Mouse (Mus musculus): ENCODE measurements at regions not wholly inside any gene's neighbourhood (a gene's known extent, or its start where the extent isn't known, plus 50 kb on each side); places are given as distances from the start of the nearest gene placed in this dataset.

DNA sequence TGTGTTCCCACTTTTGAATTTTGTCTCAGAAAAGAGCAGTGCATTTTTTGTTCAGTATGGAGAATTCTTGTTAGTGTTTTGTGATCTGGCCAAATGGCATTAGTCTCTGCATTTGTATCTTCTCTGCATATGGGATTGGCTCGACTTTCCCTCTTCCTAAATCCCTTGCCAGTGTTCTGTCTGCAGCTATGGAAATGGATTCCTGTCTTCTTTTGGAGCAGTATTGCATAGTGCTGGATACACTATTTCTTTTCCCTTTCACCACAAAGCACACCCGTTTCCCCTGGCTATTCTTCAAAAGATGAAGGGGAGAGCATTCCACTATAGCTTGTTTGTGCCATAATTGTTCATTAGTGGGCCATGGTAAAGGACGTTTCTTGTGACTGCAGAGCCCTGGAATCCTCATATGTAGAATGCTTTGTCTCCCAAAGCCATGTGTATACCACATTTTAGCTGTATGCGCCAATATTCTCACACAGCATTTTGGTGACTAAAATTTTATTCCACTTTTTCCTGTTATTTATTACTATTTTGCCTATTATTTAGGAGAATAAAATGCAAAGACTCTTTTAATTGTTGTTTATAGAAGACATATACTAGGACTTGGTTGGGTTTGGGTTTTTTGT, 197.8 kb downstream of the Hs3st1 start:
- 83% methylated on average over 4 of the region's 4 CpGs for WGBS

DNA sequence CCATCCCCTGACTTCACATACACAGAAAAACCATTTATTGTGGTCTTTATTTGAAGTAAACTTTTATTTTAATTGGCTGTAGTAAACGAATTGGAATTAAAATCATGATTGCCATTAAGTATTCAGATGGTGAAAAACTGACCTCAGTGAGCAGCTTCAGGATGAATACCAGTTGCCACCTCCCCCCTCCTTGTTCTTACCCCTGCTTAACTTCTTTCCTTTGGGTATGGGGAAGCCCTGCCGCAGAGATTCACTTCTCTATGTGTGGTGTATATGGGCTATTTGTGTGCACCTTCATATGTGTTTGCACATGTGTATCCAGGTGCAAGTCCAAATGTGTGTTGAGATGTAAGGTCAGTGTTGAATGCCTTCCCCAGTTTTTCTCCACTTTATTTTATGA, 218.2 kb downstream of the Hs3st1 start:
- Histone ChIP-seq H3K9me3 (ENCODE audit: control insufficient read depth, low read length) (no peaks in the 10 kb centered on the region), H3K9ac (ENCODE audit: low read length) (no peak overlapping the region), H3K4me1 (ENCODE audit: control insufficient read depth, insufficient read depth, low read length) (no peaks in the 10 kb centered on the region), H3K27ac (replicated peaks; ENCODE audit: low read depth, low read length) (no peak overlapping the region), H3K36me3 (ENCODE audit: control insufficient read depth, insufficient read depth, low read length) (no peaks in the 10 kb centered on the region), H3K4me2 (ENCODE audit: low read depth, severe bottlenecking) (no peak overlapping the region), H3K27me3 (ENCODE audit: control insufficient read depth, insufficient read depth, low read length) (no peaks in the 10 kb centered on the region), H3K4me3 (ENCODE audit: low read depth, low read length) (no peak overlapping the region)
- ATAC-seq (ENCODE audit: insufficient number of reproducible peaks, low FRiP score, low TSS enrichment, low read depth) = no peak
- no peak for DNase-seq (ENCODE audit: low spot score)
- WGBS = 81% methylated on average over 2 of the region's 2 CpGs

More for the DNA sequence above, 197.8 kb downstream of the Hs3st1 start:
- no peak for DNase-seq (ENCODE audit: low spot score)
- H3K9ac ChIP-seq (ENCODE audit: low read length) = no peak overlapping the region
- no peaks in the 10 kb centered on the region for H3K27me3 ChIP-seq (ENCODE audit: control insufficient read depth, insufficient read depth, low read length)
- H3K4me2 ChIP-seq (ENCODE audit: low read depth, severe bottlenecking) = no peak overlapping the region
- no peaks in the 10 kb centered on the region for H3K4me1 ChIP-seq (ENCODE audit: control insufficient read depth, insufficient read depth, low read length)
- no peak overlapping the region for H3K27ac ChIP-seq (replicated peaks; ENCODE audit: low read depth, low read length)
- H3K9me3 ChIP-seq (ENCODE audit: control insufficient read depth, low read length) = no peaks in the 10 kb centered on the region
- no peak for ATAC-seq (ENCODE audit: insufficient number of reproducible peaks, low FRiP score, low TSS enrichment, low read depth)
- H3K36me3 ChIP-seq (ENCODE audit: control insufficient read depth, insufficient read depth, low read length) = no peaks in the 10 kb centered on the region
- no peak overlapping the region for H3K4me3 ChIP-seq (ENCODE audit: low read depth, low read length)

GRCm38 (mm10) chr5:39536351-39536750, 218.9 kb downstream of the Hs3st1 start:
- no peaks in the 10 kb centered on the region for H3K36me3 ChIP-seq (ENCODE audit: control insufficient read depth, insufficient read depth, low read length)
- no peaks in the 10 kb centered on the region for H3K9me3 ChIP-seq (ENCODE audit: control insufficient read depth, low read length)
- no peaks in the 10 kb centered on the region for H3K4me1 ChIP-seq (ENCODE audit: control insufficient read depth, insufficient read depth, low read length)
- no peak overlapping the region for H3K4me3 ChIP-seq (ENCODE audit: low read depth, low read length)
- no peak for ATAC-seq (ENCODE audit: insufficient number of reproducible peaks, low FRiP score, low TSS enrichment, low read depth)
- WGBS = 42% methylated on average over 2 of the region's 2 CpGs
- no peaks in the 10 kb centered on the region for H3K27me3 ChIP-seq (ENCODE audit: control insufficient read depth, insufficient read depth, low read length)
- no peak for DNase-seq (ENCODE audit: low spot score)
- no peak overlapping the region for H3K27ac ChIP-seq (replicated peaks; ENCODE audit: low read depth, low read length)
- no peak overlapping the region for H3K9ac ChIP-seq (ENCODE audit: low read length)
- no peak overlapping the region for H3K4me2 ChIP-seq (ENCODE audit: low read depth, severe bottlenecking)

DNA sequence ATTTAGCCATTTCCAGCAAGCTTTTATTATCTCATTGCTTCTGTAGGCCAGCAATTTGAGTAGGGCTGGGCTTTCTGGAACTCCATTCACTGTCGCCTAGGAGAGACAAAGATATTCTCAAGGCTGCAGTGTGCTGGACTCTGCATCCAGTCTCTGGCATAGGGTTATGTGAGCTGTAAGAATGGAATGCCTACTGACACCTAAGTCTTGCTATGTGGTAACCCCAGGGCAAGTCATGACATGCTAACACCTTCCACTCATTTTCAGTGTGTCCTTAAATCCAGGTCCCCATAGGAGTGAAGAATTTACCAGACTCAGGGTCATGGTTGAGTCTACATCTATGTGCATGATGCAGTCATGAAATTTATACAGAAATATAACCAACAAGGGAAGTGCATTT, 245.0 kb downstream of the Hs3st1 start:
- WGBS = 95% methylated on average over 1 of the region's 1 CpGs
- Histone ChIP-seq H3K9me3 (ENCODE audit: control insufficient read depth, low read length) (no peaks in the 10 kb centered on the region), H3K27me3 (ENCODE audit: control insufficient read depth, insufficient read depth, low read length) (no peaks in the 10 kb centered on the region), H3K4me3 (ENCODE audit: low read depth, low read length) (no peak overlapping the region), H3K4me2 (ENCODE audit: low read depth, severe bottlenecking) (no peak overlapping the region), H3K9ac (ENCODE audit: low read length) (no peak overlapping the region), H3K36me3 (ENCODE audit: control insufficient read depth, insufficient read depth, low read length) (no peaks in the 10 kb centered on the region), H3K4me1 (ENCODE audit: control insufficient read depth, insufficient read depth, low read length) (no peaks in the 10 kb centered on the region), H3K27ac (replicated peaks; ENCODE audit: low read depth, low read length) (no peak overlapping the region)
- no peak for ATAC-seq (ENCODE audit: insufficient number of reproducible peaks, low FRiP score, low TSS enrichment, low read depth)
- DNase-seq (ENCODE audit: low spot score) = no peak

GRCm38 (mm10) chr5:39482756-39483155, 272.5 kb downstream of the Hs3st1 start:
- Histone ChIP-seq H3K27me3 (ENCODE audit: control insufficient read depth, insufficient read depth, low read length) (no peaks in the 10 kb centered on the region), H3K4me2 (ENCODE audit: low read depth, severe bottlenecking) (no peak overlapping the region), H3K9ac (ENCODE audit: low read length) (no peak overlapping the region), H3K4me1 (ENCODE audit: control insufficient read depth, insufficient read depth, low read length) (no peaks in the 10 kb centered on the region), H3K36me3 (ENCODE audit: control insufficient read depth, insufficient read depth, low read length) (no peaks in the 10 kb centered on the region), H3K27ac (replicated peaks; ENCODE audit: low read depth, low read length) (no peak overlapping the region), H3K4me3 (ENCODE audit: low read depth, low read length) (no peak overlapping the region), H3K9me3 (ENCODE audit: control insufficient read depth, low read length) (no peaks in the 10 kb centered on the region)
- ATAC-seq (ENCODE audit: insufficient number of reproducible peaks, low FRiP score, low TSS enrichment, low read depth) (no peak), DNase-seq (ENCODE audit: low spot score) (no peak)
- 54% methylated on average over 5 of the region's 5 CpGs for WGBS

- no peaks in the 10 kb centered on the region for H3K9me3 ChIP-seq (ENCODE audit: control insufficient read depth, low read length)
- ATAC-seq (ENCODE audit: insufficient number of reproducible peaks, low FRiP score, low TSS enrichment, low read depth) (no peak), DNase-seq (ENCODE audit: low spot score) (no peak)
- 81% methylated on average over 2 of the region's 2 CpGs for WGBS
- no peak overlapping the region for H3K9ac ChIP-seq (ENCODE audit: low read length)
- no peaks in the 10 kb centered on the region for H3K4me1 ChIP-seq (ENCODE audit: control insufficient read depth, insufficient read depth, low read length)
- no peak overlapping the region for H3K4me2 ChIP-seq (ENCODE audit: low read depth, severe bottlenecking)
- H3K4me3 ChIP-seq (ENCODE audit: low read depth, low read length) = no peak overlapping the region
- H3K27ac ChIP-seq (replicated peaks; ENCODE audit: low read depth, low read length) = no peak overlapping the region
- no peaks in the 10 kb centered on the region for H3K27me3 ChIP-seq (ENCODE audit: control insufficient read depth, insufficient read depth, low read length)
- H3K36me3 ChIP-seq (ENCODE audit: control insufficient read depth, insufficient read depth, low read length) = no peaks in the 10 kb centered on the region
Measured at GRCm38 (mm10) chr5:39458116-39458525, 297.2 kb downstream of the Hs3st1 start.

DNA sequence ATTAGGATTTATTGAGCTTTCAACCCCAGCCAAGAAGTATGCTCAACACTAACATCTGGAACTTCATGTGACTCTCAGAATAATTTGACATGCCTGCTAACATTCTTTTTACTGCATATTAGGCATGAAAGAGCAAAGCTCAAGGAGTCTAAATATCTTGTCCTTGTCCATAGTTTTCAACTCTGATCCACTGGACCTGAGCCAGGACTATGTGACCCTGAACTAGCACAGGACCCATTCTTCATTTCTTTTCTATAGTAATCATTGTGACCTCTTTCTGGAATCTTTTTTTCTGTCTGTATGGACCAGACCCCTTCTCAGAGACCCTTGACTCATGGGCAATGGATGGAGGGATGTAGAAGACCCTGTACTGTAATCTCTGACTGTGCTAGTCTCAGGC, 301.6 kb downstream of the Hs3st1 start:
- ATAC-seq (ENCODE audit: insufficient number of reproducible peaks, low FRiP score, low TSS enrichment, low read depth) = no peak
- Histone ChIP-seq H3K36me3 (ENCODE audit: control insufficient read depth, insufficient read depth, low read length) (no peaks in the 10 kb centered on the region), H3K27ac (replicated peaks; ENCODE audit: low read depth, low read length) (no peak overlapping the region), H3K4me2 (ENCODE audit: low read depth, severe bottlenecking) (no peak overlapping the region), H3K4me1 (ENCODE audit: control insufficient read depth, insufficient read depth, low read length) (no peaks in the 10 kb centered on the region), H3K4me3 (ENCODE audit: low read depth, low read length) (no peak overlapping the region), H3K9me3 (ENCODE audit: control insufficient read depth, low read length) (no peaks in the 10 kb centered on the region), H3K27me3 (ENCODE audit: control insufficient read depth, insufficient read depth, low read length) (no peaks in the 10 kb centered on the region), H3K9ac (ENCODE audit: low read length) (no peak overlapping the region)
- no peak for DNase-seq (ENCODE audit: low spot score)

GRCm38 (mm10) chr5:39440817-39441216, 314.5 kb downstream of the Hs3st1 start:
- Histone ChIP-seq H3K9ac (ENCODE audit: low read length) (no peak overlapping the region), H3K4me1 (ENCODE audit: control insufficient read depth, insufficient read depth, low read length) (no peaks in the 10 kb centered on the region), H3K4me3 (ENCODE audit: low read depth, low read length) (no peak overlapping the region), H3K27ac (replicated peaks; ENCODE audit: low read depth, low read length) (no peak overlapping the region), H3K9me3 (ENCODE audit: control insufficient read depth, low read length) (no peaks in the 10 kb centered on the region), H3K36me3 (ENCODE audit: control insufficient read depth, insufficient read depth, low read length) (no peaks in the 10 kb centered on the region), H3K4me2 (ENCODE audit: low read depth, severe bottlenecking) (no peak overlapping the region), H3K27me3 (ENCODE audit: control insufficient read depth, insufficient read depth, low read length) (no peaks in the 10 kb centered on the region)
- ATAC-seq (ENCODE audit: insufficient number of reproducible peaks, low FRiP score, low TSS enrichment, low read depth) (no peak), DNase-seq (ENCODE audit: low spot score) (no peak)
- WGBS = 90% methylated on average over 3 of the region's 3 CpGs
